Mouse (Mus musculus): ENCODE data around the gene Wdr63.
"Not testable (repeated sequence)": the region's sequence is repeated elsewhere in the genome, so short reads cannot be mapped to it uniquely, and the experiment has no call there.

The Wdr63 gene

GRCm38 (mm10) chr3:146010751-146011150, 97.2 kb downstream of the Wdr63 start:
- DNase-seq (ENCODE audit: low spot score): no peak

GRCm38 (mm10) chr3:146009859-146010645, 97.9 kb downstream of the Wdr63 start:
- no peak for DNase-seq (ENCODE audit: low spot score)

DNA sequence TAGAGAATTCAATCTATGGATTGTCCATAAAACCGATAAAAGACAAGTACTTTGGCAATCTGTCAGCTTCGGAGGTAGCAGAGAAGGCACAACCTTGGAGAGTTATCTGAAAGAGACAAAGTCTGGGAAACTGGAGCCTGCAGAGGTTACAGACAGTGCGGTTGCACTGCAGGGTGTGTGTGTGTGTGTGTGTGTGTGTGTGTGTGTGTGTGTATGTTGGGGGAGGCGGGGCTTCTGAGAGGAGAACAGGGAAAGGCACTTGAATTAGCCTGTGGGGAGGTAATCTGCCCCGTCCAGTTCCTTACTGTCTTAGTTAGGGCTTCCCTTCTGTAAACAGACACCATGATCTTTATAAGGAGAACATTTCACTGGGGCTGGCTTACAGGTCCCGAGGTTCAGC, 100.1 kb downstream of the Wdr63 start:
- DNase-seq (ENCODE audit: low spot score): no peak

GRCm38 (mm10) chr3:146004347-146005051, 103.4 kb downstream of the Wdr63 start:
- peak; percentile 37 for DNase-seq (ENCODE audit: low spot score)

GRCm38 (mm10) chr3:145996539-145996938, 111.4 kb downstream of the Wdr63 start:
- DNase-seq (ENCODE audit: low spot score): not testable (repeated sequence)

- DNase-seq (ENCODE audit: low spot score): no peak
Observed at GRCm38 (mm10) chr3:145995489-145995888, 112.4 kb downstream of the Wdr63 start.

GRCm38 (mm10) chr3:145993481-145994201, 114.3 kb downstream of the Wdr63 start:
- no peak for DNase-seq (ENCODE audit: low spot score)

DNA sequence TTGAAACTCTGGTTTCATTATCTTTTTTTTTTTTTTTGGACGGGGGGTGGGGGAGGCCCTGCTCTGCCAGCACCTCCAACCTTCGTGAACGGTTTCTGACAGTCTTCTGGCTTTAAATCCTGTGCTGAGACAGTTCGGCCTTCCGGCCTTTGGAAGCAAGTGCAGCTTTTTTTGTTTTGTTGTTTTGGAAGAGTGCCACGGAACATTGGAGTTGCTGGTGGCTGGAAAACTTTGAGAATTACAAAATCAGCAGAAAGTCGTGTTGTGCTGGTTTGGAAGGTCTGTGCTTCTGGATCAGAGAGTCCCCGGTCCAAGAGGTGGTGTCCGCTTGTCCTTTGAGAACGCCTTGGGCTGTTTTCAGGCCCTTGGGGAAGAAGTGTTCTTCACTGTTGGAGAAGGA, 115.1 kb downstream of the Wdr63 start:
- DNase-seq (ENCODE audit: low spot score): no peak

GRCm38 (mm10) chr3:145991976-145992730, 115.8 kb downstream of the Wdr63 start:
- no peak for DNase-seq (ENCODE audit: low spot score)

- no peak for DNase-seq (ENCODE audit: low spot score)
Observed at GRCm38 (mm10) chr3:145991130-145991529, 116.8 kb downstream of the Wdr63 start.

Data from T-cell, adult 2 months (primary cell).